13 mouse cellular contexts compared by ENCODE assay signal in genomic region chr6:20604170-20604569, GRCm38 (mm10).
DNase-seq lines count a peak whose midpoint lies in the region; ATAC-seq lines count a peak whose summit lies in the region.
"Had no signal": no experiment of that assay in that cellular context is flagged by ENCODE, and none has a peak within 500 bp of the region (broad histone marks: within the 10 kb centered on the region; RNA-seq: fewer than 3 reads in every experiment).

No protein-coding gene starts in this region.

- no peaks in the 10 kb centered on the region for H3K27me3 ChIP-seq in hindbrain, embryonic 14.5 days (ENCODE audit: control insufficient read depth, insufficient read depth, low read length)
- no peaks in the 10 kb centered on the region for H3K27me3 ChIP-seq in hindbrain, embryonic 10.5 days (ENCODE audit: insufficient read depth, poor library complexity, severe bottlenecking)
- H3K27me3 ChIP-seq: CH12.LX had no signal

- H3K9me3 ChIP-seq in hindbrain, embryonic 14.5 days (ENCODE audit: control insufficient read depth, low read length): no peaks in the 10 kb centered on the region
- no peaks in the 10 kb centered on the region for H3K9me3 ChIP-seq in hindbrain, embryonic 10.5 days

- no peaks in the 10 kb centered on the region for H3K4me1 ChIP-seq in hindbrain, embryonic 14.5 days (replicated peaks; ENCODE audit: control insufficient read depth, insufficient read depth, low read length)
- H3K4me1 ChIP-seq in hindbrain, embryonic 10.5 days (replicated peaks): no peaks in the 10 kb centered on the region

- no peak overlapping the region for H3K4me3 ChIP-seq in hindbrain, embryonic 14.5 days (replicated peaks; ENCODE audit: low read length)
- no peak overlapping the region for H3K4me3 ChIP-seq in hindbrain, embryonic 10.5 days

- no peak overlapping the region for H3K27ac ChIP-seq in hindbrain, embryonic 14.5 days
- no peak overlapping the region for H3K27ac ChIP-seq in hindbrain, embryonic 10.5 days

- WGBS in hindbrain, embryonic 14.5 days: 87% methylated on average over 2 of the region's 2 CpGs
- 97% methylated on average over 2 of the region's 2 CpGs for WGBS in hindbrain, embryonic 10.5 days

- DNase-seq in hindbrain, embryonic 14.5 days (ENCODE audit: low spot score): peak; percentile 44
- no peak for DNase-seq in hindbrain, embryonic 10.5 days (ENCODE audit: low spot score)
- DNase-seq in brain, adult 2 months (ENCODE audit: low read depth, low spot score): peak; percentile 97
- peak; percentile 88 for DNase-seq in cerebellum, adult 8-10 months
- DNase-seq in layer of hippocampus, adult 9-10 months (ENCODE audit: low spot score): peak; percentile 63
- no peak for DNase-seq in embryo, embryonic 9.5 days (ENCODE audit: extremely low spot score)
- DNase-seq in spleen, adult 18-20 months: no peak
- no peak for DNase-seq in lung, adult 18-20 months
- DNase-seq: kidney, postnatal 25 days; liver; retina, postnatal 1 day; thymus, adult 18-20 months had no signal

- no peak overlapping the region for H3K9ac ChIP-seq in hindbrain, embryonic 14.5 days

- H3K4me2 ChIP-seq in hindbrain, embryonic 14.5 days (replicated peaks): no peak overlapping the region

- H3K36me3 ChIP-seq in hindbrain, embryonic 14.5 days (replicated peaks; ENCODE audit: control insufficient read depth, insufficient read depth): no peaks in the 10 kb centered on the region
- H3K36me3 ChIP-seq in hindbrain, embryonic 10.5 days: no peaks in the 10 kb centered on the region

- peak; percentile 59; the same call in 1 of the 2 replicates for ATAC-seq in hindbrain, embryonic 14.5 days (ENCODE audit: low FRiP score)

Comparison
In these comparisons a context has a peak if more than half of its experiments do, and no peak if none do; other contexts are left out.
1. DNase-seq: peak in hindbrain, embryonic 14.5 days (single experiment), brain, adult 2 months (single experiment), cerebellum, adult 8-10 months (single experiment) and layer of hippocampus, adult 9-10 months (single experiment); none in hindbrain, embryonic 10.5 days (single experiment), embryo, embryonic 9.5 days (single experiment), spleen, adult 18-20 months (0 of 2) and lung, adult 18-20 months (0 of 2).